Mouse (Mus musculus) liver, postnatal 0 days (tissue): ENCODE results near the gene Col4a2.

ENCODE experiments used
- CTCF ChIP-seq: sonication (generic); IDR thresholded peaks from 2 replicates; pipeline ENCODE4 v1.5.1; 2016; ENCODE audit warnings: antibody characterized with exemption, low read depth
- EP300 ChIP-seq: IDR thresholded peaks from 2 replicates; pipeline ENCODE4 v1.6.1; 2016; ENCODE audit warnings: antibody characterized with exemption, low read depth, mild to moderate bottlenecking

GRCm38 (mm10) chr8:11395601-11396000, 83.0 kb downstream of the Col4a2 start:
- TF ChIP-seq CTCF (no peak), EP300 (no peak)
